Mouse (Mus musculus): ENCODE measurements at regions not wholly inside any gene's neighbourhood (a gene's known extent, or its start where the extent isn't known, plus 50 kb on each side); places are given as distances from the start of the nearest gene placed in this dataset.

DNA sequence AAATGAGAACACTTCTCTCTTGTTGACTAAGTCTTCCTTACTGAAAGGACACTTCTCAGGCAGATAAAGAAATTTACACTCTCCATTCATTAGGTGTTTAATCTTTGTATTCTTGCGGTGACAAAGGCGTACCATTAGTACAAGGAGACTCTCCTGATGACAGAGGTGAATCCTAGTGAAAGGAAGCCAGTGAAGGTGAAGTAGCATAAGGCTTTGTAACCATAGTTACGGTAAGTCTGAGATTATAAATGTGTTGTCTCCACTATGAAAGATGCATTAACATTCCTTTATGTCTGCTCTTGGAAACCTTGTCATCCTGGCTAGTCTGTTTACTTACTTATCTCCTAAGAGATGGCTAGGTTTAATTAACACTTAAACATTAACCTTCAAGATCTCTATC is 719.3 kb downstream of the Egfem1 start:
- TF ChIP-seq CTCF (IDR thresholded peaks at IDR 0.05; ENCODE audit: low read depth) (no peak), EP300 (IDR thresholded peaks at IDR 0.05; ENCODE audit: low read depth) (no peak)
